Mouse (Mus musculus): ENCODE data around the gene Dynll2.
A peak's percentile ranks its signal among the peaks of the same experiment; 100 is the strongest.

Dynll2 gene

GRCm38 (mm10) chr11:87965293-87965692 lies 22.0 kb downstream of the Dynll2 start:
- no peak for TF ChIP-seq NANOG (IDR thresholded peaks at IDR 0.05; ENCODE audit: borderline replicate concordance, low read length)
- TF ChIP-seq CTCF (conservative IDR thresholded peaks at IDR 0.05; ENCODE audit: low read length): no peak
- TF ChIP-seq POU5F1 (IDR thresholded peaks at IDR 0.05; ENCODE audit: borderline replicate concordance, low read length): no peak
- Histone ChIP-seq H3K4me1 (replicated peaks; ENCODE audit: low read depth, low read length) (peaks cover 34% of the 10 kb centered on the region), H3K9me3 (ENCODE audit: low read length) (peaks cover 4% of the 10 kb centered on the region; the same call in 1 of the 2 replicates), H3K4me3 (replicated peaks; ENCODE audit: low read length) (no peak overlapping the region), H3K36me3 (ENCODE audit: insufficient read depth, low read length) (no peaks in the 10 kb centered on the region), H3K27me3 (ENCODE audit: insufficient read depth, low read length) (peaks cover 2% of the 10 kb centered on the region; the same call in 1 of the 2 replicates)

DNA sequence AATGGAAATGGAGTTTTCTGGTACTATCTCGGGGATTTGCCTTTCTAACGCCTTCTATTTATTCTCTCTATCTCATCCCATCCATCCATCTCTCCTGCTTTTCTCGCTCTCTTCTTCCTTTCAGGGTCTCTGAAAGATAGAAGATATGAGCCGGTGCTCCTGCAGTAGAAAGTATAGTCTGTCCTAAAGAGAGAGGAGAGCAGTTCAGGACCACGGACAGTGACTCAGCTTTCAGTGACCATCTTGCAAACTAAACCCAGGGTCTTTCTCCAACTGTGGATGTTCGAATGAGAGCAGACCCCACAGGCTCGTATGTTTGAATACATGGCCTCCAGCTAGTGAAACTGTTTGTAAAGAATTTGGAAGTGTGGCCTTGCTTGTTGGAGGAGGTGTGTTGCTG lies 30.3 kb downstream of the Dynll2 start:
- no peaks in the 10 kb centered on the region for H3K36me3 ChIP-seq (ENCODE audit: insufficient read depth, low read length)
- no peak overlapping the region for H3K4me3 ChIP-seq (replicated peaks; ENCODE audit: low read length)
- H3K9me3 ChIP-seq (ENCODE audit: low read length): peaks cover 5% of the 10 kb centered on the region; the same call in 1 of the 2 replicates
- H3K27me3 ChIP-seq (ENCODE audit: insufficient read depth, low read length): peaks cover 5% of the 10 kb centered on the region
- TF ChIP-seq NANOG (IDR thresholded peaks at IDR 0.05; ENCODE audit: borderline replicate concordance, low read length) (no peak), POU5F1 (IDR thresholded peaks at IDR 0.05; ENCODE audit: borderline replicate concordance, low read length) (no peak), CTCF (conservative IDR thresholded peaks at IDR 0.05; ENCODE audit: low read length) (no peak)
- no peaks in the 10 kb centered on the region for H3K4me1 ChIP-seq (replicated peaks; ENCODE audit: low read depth, low read length)

DNA sequence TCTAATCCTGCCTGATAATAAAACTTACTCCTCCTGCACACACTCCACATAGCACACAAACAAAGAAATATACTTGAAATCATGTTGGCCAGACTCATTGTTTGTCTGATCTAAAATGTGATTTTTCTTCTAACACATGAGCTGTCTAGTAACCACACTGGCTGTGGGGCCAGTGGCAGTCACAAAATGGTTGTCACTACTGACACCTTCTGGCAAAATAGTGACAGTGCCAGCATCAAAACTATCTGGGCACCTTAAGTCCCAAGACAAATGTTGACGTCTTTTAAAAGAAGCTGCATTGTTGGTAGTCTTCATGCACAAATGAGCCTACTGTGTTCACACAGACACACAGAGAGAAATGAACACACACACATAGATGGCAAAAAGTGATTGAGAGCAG lies 32.2 kb downstream of the Dynll2 start:
- H3K4me3 ChIP-seq (replicated peaks; ENCODE audit: low read length): no peak overlapping the region
- peaks cover 5% of the 10 kb centered on the region for H3K27me3 ChIP-seq (ENCODE audit: insufficient read depth, low read length)
- TF ChIP-seq NANOG (IDR thresholded peaks at IDR 0.05; ENCODE audit: borderline replicate concordance, low read length) (no peak), CTCF (conservative IDR thresholded peaks at IDR 0.05; ENCODE audit: low read length) (peak; percentile 63)
- no peaks in the 10 kb centered on the region for H3K36me3 ChIP-seq (ENCODE audit: insufficient read depth, low read length)
- H3K4me1 ChIP-seq (replicated peaks; ENCODE audit: low read depth, low read length): no peaks in the 10 kb centered on the region
- H3K9me3 ChIP-seq (ENCODE audit: low read length): no peaks in the 10 kb centered on the region

- H3K36me3 ChIP-seq (ENCODE audit: insufficient read depth, low read length): no peaks in the 10 kb centered on the region
- no peak for TF ChIP-seq NANOG (IDR thresholded peaks at IDR 0.05; ENCODE audit: borderline replicate concordance, low read length)
- peak; percentile 12; the same call in 1 of the 2 replicates for TF ChIP-seq CTCF (conservative IDR thresholded peaks at IDR 0.05; ENCODE audit: low read length)
- TF ChIP-seq POU5F1 (IDR thresholded peaks at IDR 0.05; ENCODE audit: borderline replicate concordance, low read length): no peak
- no peak overlapping the region for H3K4me3 ChIP-seq (replicated peaks; ENCODE audit: low read length)
- no peaks in the 10 kb centered on the region for H3K27me3 ChIP-seq (ENCODE audit: insufficient read depth, low read length)
- no peaks in the 10 kb centered on the region for H3K9me3 ChIP-seq (ENCODE audit: low read length)
- no peaks in the 10 kb centered on the region for H3K4me1 ChIP-seq (replicated peaks; ENCODE audit: low read depth, low read length)
These were observed 37.3 kb downstream of the Dynll2 start for GRCm38 (mm10) chr11:87949990-87950389.

DNA sequence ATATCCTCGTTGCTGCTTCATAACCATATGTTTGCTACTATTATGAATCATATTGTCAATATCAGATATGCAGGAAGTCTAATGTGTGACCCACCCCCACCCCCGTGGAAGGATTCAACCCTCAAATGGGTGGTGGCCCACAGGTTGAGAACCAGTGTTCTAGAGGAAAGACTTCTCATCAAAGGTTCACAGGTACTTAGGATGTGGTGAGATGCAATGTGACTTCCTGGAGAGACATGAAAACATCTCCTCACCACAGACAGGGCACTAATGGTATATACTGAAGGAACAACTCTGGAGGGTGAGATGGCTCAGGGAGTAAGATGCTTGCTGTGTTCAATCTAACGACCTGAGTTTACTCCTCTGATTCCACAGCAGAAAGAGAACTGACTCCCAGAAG lies 51.9 kb downstream of the Dynll2 start:
- H3K36me3 ChIP-seq (ENCODE audit: insufficient read depth, low read length): no peaks in the 10 kb centered on the region
- no peaks in the 10 kb centered on the region for H3K27me3 ChIP-seq (ENCODE audit: insufficient read depth, low read length)
- TF ChIP-seq NANOG (IDR thresholded peaks at IDR 0.05; ENCODE audit: borderline replicate concordance, low read length) (no peak), CTCF (conservative IDR thresholded peaks at IDR 0.05; ENCODE audit: low read length) (no peak), POU5F1 (IDR thresholded peaks at IDR 0.05; ENCODE audit: borderline replicate concordance, low read length) (no peak)
- H3K9me3 ChIP-seq (ENCODE audit: low read length): no peaks in the 10 kb centered on the region
- no peak overlapping the region for H3K4me3 ChIP-seq (replicated peaks; ENCODE audit: low read length)
- H3K4me1 ChIP-seq (replicated peaks; ENCODE audit: low read depth, low read length): peaks cover 7% of the 10 kb centered on the region

DNA sequence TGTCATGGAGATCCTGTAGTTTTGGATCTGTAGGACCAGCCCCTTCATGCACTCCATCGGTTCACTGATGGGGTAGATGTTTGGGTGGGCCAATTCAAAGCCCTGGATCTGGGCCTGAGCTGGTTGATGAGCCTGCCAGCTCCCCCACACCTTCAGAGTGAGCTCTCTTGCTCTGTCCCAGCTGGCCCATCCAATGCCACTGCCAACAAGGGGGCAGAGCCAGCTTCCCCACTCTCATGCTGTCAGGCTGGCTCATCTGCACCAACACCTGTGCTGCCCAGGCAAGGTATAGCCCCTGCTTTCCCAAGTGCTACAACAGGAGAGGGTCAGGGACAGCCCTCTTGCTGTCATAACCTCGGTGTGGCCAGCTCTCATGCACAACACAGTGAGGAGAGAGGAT lies 53.6 kb downstream of the Dynll2 start:
- Histone ChIP-seq H3K36me3 (ENCODE audit: insufficient read depth, low read length) (no peaks in the 10 kb centered on the region), H3K9me3 (ENCODE audit: low read length) (no peaks in the 10 kb centered on the region), H3K27me3 (ENCODE audit: insufficient read depth, low read length) (no peaks in the 10 kb centered on the region), H3K4me1 (replicated peaks; ENCODE audit: low read depth, low read length) (peaks cover 7% of the 10 kb centered on the region), H3K4me3 (replicated peaks; ENCODE audit: low read length) (no peak overlapping the region)
- TF ChIP-seq NANOG (IDR thresholded peaks at IDR 0.05; ENCODE audit: borderline replicate concordance, low read length) (no peak), CTCF (conservative IDR thresholded peaks at IDR 0.05; ENCODE audit: low read length) (no peak), POU5F1 (IDR thresholded peaks at IDR 0.05; ENCODE audit: borderline replicate concordance, low read length) (no peak)

GRCm38 (mm10) chr11:87930348-87930747 lies 57.0 kb downstream of the Dynll2 start:
- H3K9me3 ChIP-seq (ENCODE audit: low read length): no peaks in the 10 kb centered on the region
- no peaks in the 10 kb centered on the region for H3K36me3 ChIP-seq (ENCODE audit: insufficient read depth, low read length)
- TF ChIP-seq POU5F1 (IDR thresholded peaks at IDR 0.05; ENCODE audit: borderline replicate concordance, low read length): no peak
- no peak for TF ChIP-seq NANOG (IDR thresholded peaks at IDR 0.05; ENCODE audit: borderline replicate concordance, low read length)
- TF ChIP-seq CTCF (conservative IDR thresholded peaks at IDR 0.05; ENCODE audit: low read length): no peak
- H3K27me3 ChIP-seq (ENCODE audit: insufficient read depth, low read length): no peaks in the 10 kb centered on the region
- H3K4me3 ChIP-seq (replicated peaks; ENCODE audit: low read length): no peak overlapping the region
- no peaks in the 10 kb centered on the region for H3K4me1 ChIP-seq (replicated peaks; ENCODE audit: low read depth, low read length)

Measured in E14TG2a.4 (cell line).